Mouse (Mus musculus) heart, adult 2 months (tissue): ENCODE measurements at regions not wholly inside any gene's neighbourhood (a gene's known extent, or its start where the extent isn't known, plus 50 kb on each side); places are given as distances from the start of the nearest gene placed in this dataset.
A peak's percentile ranks its signal among the peaks of the same experiment; 100 is the strongest.

Experiments
- DNase-seq, 2 experiments: peaks; one replicate each; pipeline ENCODE4 v3.0.0; 2021
- H3K27ac ChIP-seq: fragments of 200-600 bp; 2 replicates; pipeline ENCODE4 v1.8.1; 2022
- H3K27me3 ChIP-seq: fragments of 200-500 bp; 2 replicates; pipeline ENCODE4 v1.6.1; 2012; ENCODE audit warnings: mild to moderate bottlenecking, low read length, inconsistent platforms, mixed read lengths; ENCODE audit not compliant: control insufficient read depth, insufficient read depth
- H3K36me3 ChIP-seq: fragments of 200-500 bp; 2 replicates; pipeline ENCODE4 v1.6.1; 2012; ENCODE audit warnings: low read length, inconsistent platforms; ENCODE audit not compliant: control insufficient read depth, insufficient read depth
- H3K4me1 ChIP-seq: fragments of 200-500 bp; 2 replicates; pipeline ENCODE4 v1.6.1; 2011; ENCODE audit warnings: low read length; ENCODE audit not compliant: control insufficient read depth, insufficient read depth
- H3K4me3 ChIP-seq: fragments of 200-600 bp; 2 replicates; pipeline ENCODE4 v1.8.1; 2022
- H3K79me2 ChIP-seq: fragments of 200-500 bp; replicated peaks from 2 replicates; pipeline ENCODE4 v1.6.1; 2012; ENCODE audit warnings: mild to moderate bottlenecking, inconsistent platforms, low read length, moderate library complexity, mixed read lengths; ENCODE audit not compliant: control insufficient read depth, insufficient read depth
- H3K9ac ChIP-seq: fragments of 200-500 bp; 2 replicates; pipeline ENCODE4 v1.6.1; 2012; ENCODE audit warnings: low read depth, mild to moderate bottlenecking, control low read depth, inconsistent platforms, low read length, mixed read lengths
- CTCF ChIP-seq: fragments of 200-600 bp; IDR thresholded peaks from 2 replicates; pipeline ENCODE4 v1.8.1; 2022; ENCODE audit warnings: antibody characterized with exemption, mild to moderate bottlenecking, moderate library complexity
- EP300 ChIP-seq: fragments of 200-500 bp; IDR thresholded peaks from 2 replicates; pipeline ENCODE4 v1.6.1; 2011; ENCODE audit warnings: low read depth, low read length, control low read depth; ENCODE audit not compliant: insufficient read depth
- POLR2A ChIP-seq: fragments of 200-500 bp; IDR thresholded peaks from 2 replicates; pipeline ENCODE4 v1.6.1; 2011; ENCODE audit warnings: mild to moderate bottlenecking, low read depth, low read length, control low read depth; ENCODE audit not compliant: insufficient read depth
- WGBS: fragments of 180-500 bp; shearing (Covaris S2); methylation state at CpG from one replicate; pipeline ENCODE4 v1.1.7; 2018; 5-methylcytosine and 5-hydroxymethylcytosine counted together
- intact Hi-C: fragments of 180-260 bp; cut with DNase I; formaldehyde crosslinking; loops from one replicate; pipeline ENCODE4 v1.15.1; 2025

- intact Hi-C loops, result no loop called here
- no peaks in the 10 kb centered on the region for H3K4me1 ChIP-seq
- H3K79me2 ChIP-seq, result no peaks in the 10 kb centered on the region
- 91% methylated on average over 2 of the region's 2 CpGs for WGBS
- no peak overlapping the region for H3K27ac ChIP-seq
- no peak overlapping the region for H3K4me3 ChIP-seq
- H3K36me3 ChIP-seq, result no peaks in the 10 kb centered on the region
- H3K9ac ChIP-seq, result no peak overlapping the region
- DNase-seq, result no peak
- TF ChIP-seq CTCF (no peak), EP300 (no peak), POLR2A (no peak)
- no peaks in the 10 kb centered on the region for H3K27me3 ChIP-seq
These were observed 675.8 kb upstream of the Acvr2a start for GRCm38 (mm10) chr2:48138051-48138611.

GRCm38 (mm10) chr2:48141281-48141680 lies 672.6 kb upstream of the Acvr2a start:
- no peak overlapping the region for H3K9ac ChIP-seq
- H3K79me2 ChIP-seq, result no peaks in the 10 kb centered on the region
- intact Hi-C loops, result no loop called here
- H3K4me3 ChIP-seq, result no peak overlapping the region
- DNase-seq, result no peak
- TF ChIP-seq CTCF, result no peak
- TF ChIP-seq EP300, result no peak
- no peak for TF ChIP-seq POLR2A
- WGBS, result 88% methylated on average over 2 of the region's 2 CpGs
- H3K36me3 ChIP-seq, result no peaks in the 10 kb centered on the region
- H3K27me3 ChIP-seq, result no peaks in the 10 kb centered on the region
- no peaks in the 10 kb centered on the region for H3K4me1 ChIP-seq
- H3K27ac ChIP-seq, result no peak overlapping the region

DNA sequence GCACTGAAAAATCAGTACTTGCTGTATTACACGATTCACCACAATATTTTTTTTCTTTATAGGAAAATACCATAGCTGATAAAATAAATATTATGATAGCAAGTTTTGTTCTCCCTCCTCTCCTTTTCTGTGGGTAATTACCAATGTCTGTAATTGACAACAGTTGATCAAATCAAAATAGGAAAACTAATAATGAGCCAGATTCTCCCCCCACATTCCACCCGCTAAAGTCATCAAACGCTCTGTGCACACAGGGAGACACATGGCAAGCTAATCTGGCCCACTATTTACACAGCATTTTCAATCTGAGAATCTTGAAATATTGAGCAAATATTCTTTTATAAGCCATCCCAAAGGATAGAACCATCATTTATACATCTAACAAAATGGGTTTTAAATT lies 659.2 kb upstream of the Acvr2a start:
- 76% methylated on average over 3 of the region's 3 CpGs for WGBS
- H3K27ac ChIP-seq, result no peak overlapping the region
- H3K9ac ChIP-seq, result no peak overlapping the region
- no peak for DNase-seq
- H3K4me3 ChIP-seq, result no peak overlapping the region
- no peaks in the 10 kb centered on the region for H3K4me1 ChIP-seq
- intact Hi-C loops, result no loop called here
- TF ChIP-seq CTCF (no peak), EP300 (no peak)
- H3K36me3 ChIP-seq, result no peaks in the 10 kb centered on the region
- H3K27me3 ChIP-seq, result no peaks in the 10 kb centered on the region
- H3K79me2 ChIP-seq, result no peaks in the 10 kb centered on the region

DNA sequence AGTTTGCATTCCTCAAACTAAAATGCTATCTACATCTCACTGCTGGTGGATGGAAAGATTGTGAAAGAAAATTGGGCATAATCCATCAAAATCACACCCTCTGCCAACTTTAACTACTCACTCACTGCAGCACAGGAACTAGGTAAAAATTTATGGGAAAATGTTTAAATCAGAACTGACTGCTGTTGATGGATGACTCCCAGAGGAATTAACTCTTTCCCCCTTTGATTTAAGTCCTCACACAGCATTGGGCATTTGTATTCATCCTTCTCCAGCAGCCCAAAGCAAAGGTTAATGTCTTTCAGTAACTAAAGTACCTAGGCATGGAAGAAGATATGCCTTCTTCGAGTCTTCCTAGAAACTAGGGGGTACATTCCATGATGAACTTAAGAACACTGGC lies 641.3 kb upstream of the Acvr2a start:
- no peaks in the 10 kb centered on the region for H3K4me1 ChIP-seq
- DNase-seq, result no peak
- no peaks in the 10 kb centered on the region for H3K27me3 ChIP-seq
- intact Hi-C loops, result no loop called here
- H3K4me3 ChIP-seq, result no peak overlapping the region
- WGBS, result 50% methylated on average over 1 of the region's 1 CpGs
- H3K79me2 ChIP-seq, result no peaks in the 10 kb centered on the region
- H3K9ac ChIP-seq, result no peak overlapping the region
- TF ChIP-seq POLR2A, result no peak
- TF ChIP-seq EP300, result no peak
- TF ChIP-seq CTCF, result no peak
- no peaks in the 10 kb centered on the region for H3K36me3 ChIP-seq
- no peak overlapping the region for H3K27ac ChIP-seq

DNA sequence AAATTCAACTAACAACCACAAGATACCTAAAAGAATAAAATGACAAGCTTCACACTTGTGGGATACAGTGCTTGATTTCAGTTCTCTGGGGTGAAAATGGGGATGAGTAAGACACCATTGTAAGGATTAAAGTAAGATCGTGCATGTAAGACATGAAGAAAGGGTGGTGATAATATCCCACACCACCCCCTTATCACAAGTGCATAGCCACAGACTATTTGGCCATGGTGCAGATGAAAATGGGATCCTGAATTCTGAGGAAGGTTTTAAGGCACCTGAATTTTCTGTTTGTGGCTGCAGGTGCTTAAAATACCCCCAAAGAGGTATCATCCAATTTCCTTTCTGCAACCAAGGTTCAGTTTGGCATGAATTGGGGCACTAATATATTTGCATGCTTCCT lies 627.7 kb upstream of the Acvr2a start:
- Histone ChIP-seq H3K79me2 (no peaks in the 10 kb centered on the region), H3K9ac (no peak overlapping the region), H3K27me3 (no peaks in the 10 kb centered on the region), H3K36me3 (no peaks in the 10 kb centered on the region), H3K4me1 (no peaks in the 10 kb centered on the region), H3K27ac (no peak overlapping the region), H3K4me3 (no peak overlapping the region)
- 83% methylated on average over 1 of the region's 1 CpGs for WGBS
- TF ChIP-seq POLR2A, result no peak
- TF ChIP-seq EP300, result no peak
- TF ChIP-seq CTCF, result no peak
- intact Hi-C loops, result no loop called here
- no peak for DNase-seq

GRCm38 (mm10) chr2:48186609-48187008 lies 627.3 kb upstream of the Acvr2a start:
- WGBS, result 34% methylated on average over 2 of the region's 2 CpGs
- Histone ChIP-seq H3K27ac (no peak overlapping the region), H3K27me3 (no peaks in the 10 kb centered on the region), H3K36me3 (no peaks in the 10 kb centered on the region), H3K4me3 (no peak overlapping the region), H3K79me2 (no peaks in the 10 kb centered on the region), H3K9ac (no peak overlapping the region), H3K4me1 (no peaks in the 10 kb centered on the region)
- TF ChIP-seq EP300, result no peak
- TF ChIP-seq CTCF, result no peak
- TF ChIP-seq POLR2A, result no peak
- intact Hi-C loops, result no loop called here
- peak in 1 of 2 experiments; percentile 6 for DNase-seq
